Mouse (Mus musculus) natural killer cell, adult 2 months (primary cell): ENCODE measurements at regions not wholly inside any gene's neighbourhood (a gene's known extent, or its start where the extent isn't known, plus 50 kb on each side); places are given as distances from the start of the nearest gene placed in this dataset.

Experiments used
- DNase-seq, 2 experiments: peaks; one replicate each; pipeline ENCODE4 v3.0.0; 2022; ENCODE audit warnings: low spot score in 2 of 2

- DNase-seq = no peak
Observed at GRCm38 (mm10) chr1:185726324-185726723, 271.7 kb downstream of the Slc30a10 start.

GRCm38 (mm10) chr1:185726811-185727210 is 272.2 kb downstream of the Slc30a10 start:
- DNase-seq = no peak

GRCm38 (mm10) chr1:185727749-185728148 is 273.1 kb downstream of the Slc30a10 start:
- no peak for DNase-seq

- DNase-seq = no peak
Observed at GRCm38 (mm10) chr1:185728406-185728805, 273.8 kb downstream of the Slc30a10 start.

- DNase-seq = no peak
Observed at GRCm38 (mm10) chr1:185731062-185731461, 276.4 kb downstream of the Slc30a10 start.

- no peak for DNase-seq
Observed at GRCm38 (mm10) chr1:185736773-185737172, 282.1 kb downstream of the Slc30a10 start.

GRCm38 (mm10) chr1:185741034-185741890 is 286.6 kb downstream of the Slc30a10 start:
- DNase-seq = no peak

GRCm38 (mm10) chr1:185749251-185749650 is 294.6 kb downstream of the Slc30a10 start:
- no peak for DNase-seq

- DNase-seq = no peak
Observed at GRCm38 (mm10) chr1:185754486-185755290, 300.0 kb downstream of the Slc30a10 start.

- no peak for DNase-seq
Observed at GRCm38 (mm10) chr1:185757376-185757775, 302.7 kb downstream of the Slc30a10 start.

GRCm38 (mm10) chr1:185774202-185774601 is 319.6 kb downstream of the Slc30a10 start:
- DNase-seq = no peak

- DNase-seq = no peak
Observed at GRCm38 (mm10) chr1:185779604-185780003, 325.0 kb downstream of the Slc30a10 start.

GRCm38 (mm10) chr1:185802156-185802555 is 315.0 kb downstream of the Lyplal1 start:
- no peak for DNase-seq

GRCm38 (mm10) chr1:185814901-185815300 is 302.2 kb downstream of the Lyplal1 start:
- no peak for DNase-seq

- DNase-seq = no peak
Observed at GRCm38 (mm10) chr1:185819044-185819443, 298.1 kb downstream of the Lyplal1 start.

- DNase-seq = no peak
Observed at GRCm38 (mm10) chr1:185822241-185822640, 294.9 kb downstream of the Lyplal1 start.

GRCm38 (mm10) chr1:185823226-185823625 is 293.9 kb downstream of the Lyplal1 start:
- DNase-seq = no peak

- DNase-seq = no peak
Observed at GRCm38 (mm10) chr1:185823956-185824355, 293.2 kb downstream of the Lyplal1 start.

- no peak for DNase-seq
Observed at GRCm38 (mm10) chr1:185827986-185828385, 289.1 kb downstream of the Lyplal1 start.

GRCm38 (mm10) chr1:185828486-185828885 is 288.6 kb downstream of the Lyplal1 start:
- DNase-seq = no peak

- no peak for DNase-seq
Observed at GRCm38 (mm10) chr1:185832059-185832458, 285.1 kb downstream of the Lyplal1 start.

- DNase-seq = no peak
Observed at GRCm38 (mm10) chr1:185834171-185834570, 282.9 kb downstream of the Lyplal1 start.
